Mouse (Mus musculus) midbrain, postnatal 0 days (tissue): ENCODE results near the gene Zfand3. TPM values are rescaled to one million over a fixed set of nuclear protein-coding genes. Genes with fewer than 3 reads are reported as not detected.

Source experiments
- ATAC-seq: fragments of 200-750 bp; cut with Nextera tagmentation; 2 replicates; pipeline ENCODE4 v1.8.0; 2017; ENCODE audit warnings: moderate number of reproducible peaks, mild to moderate bottlenecking, moderate TSS enrichment, moderate library complexity; ENCODE audit not compliant: low FRiP score
- DNase-seq: peaks from one replicate; pipeline ENCODE4 v3.0.0-alpha.2; 2015; ENCODE audit warnings: low spot score
- H3K27ac ChIP-seq: fragments of 300-500 bp; sonication (generic); 2 replicates; pipeline ENCODE4 v1.5.1; 2014; ENCODE audit warnings: low read depth, mild to moderate bottlenecking, low read length, mixed read lengths
- H3K27me3 ChIP-seq: fragments of 300-500 bp; sonication (generic); 2 replicates; pipeline ENCODE4 v1.6.1; 2014; ENCODE audit warnings: low read length, control low read depth, mixed read lengths; ENCODE audit not compliant: insufficient read depth
- H3K36me3 ChIP-seq: fragments of 300-500 bp; sonication (generic); 2 replicates; pipeline ENCODE4 v1.6.1; 2014; ENCODE audit warnings: low read length, control low read depth, mixed read lengths; ENCODE audit not compliant: insufficient read depth
- H3K4me1 ChIP-seq: fragments of 300-500 bp; sonication (generic); 2 replicates; pipeline ENCODE4 v1.6.1; 2014; ENCODE audit warnings: mild to moderate bottlenecking, control low read depth, antibody characterized with exemption, low read length, mixed read lengths; ENCODE audit not compliant: insufficient read depth
- H3K4me2 ChIP-seq: fragments of 300-500 bp; sonication (generic); 2 replicates; pipeline ENCODE4 v1.6.1; 2014; ENCODE audit warnings: low read depth, mild to moderate bottlenecking, low read length, mixed read lengths; ENCODE audit not compliant: poor library complexity, severe bottlenecking
- H3K4me3 ChIP-seq: fragments of 300-500 bp; sonication (generic); 2 replicates; pipeline ENCODE4 v1.5.1; 2014; ENCODE audit warnings: low read depth, mild to moderate bottlenecking, low read length, moderate library complexity
- H3K9ac ChIP-seq: fragments of 300-500 bp; sonication (generic); replicated peaks from 2 replicates; pipeline ENCODE4 v1.6.1; 2014; ENCODE audit warnings: mild to moderate bottlenecking, low read length, moderate library complexity, mixed read lengths; ENCODE audit not compliant: poor library complexity, severe bottlenecking
- H3K9me3 ChIP-seq: fragments of 300-500 bp; sonication (generic); 2 replicates; pipeline ENCODE4 v1.6.1; 2016; ENCODE audit warnings: low read length, control low read depth
- CTCF ChIP-seq: IDR thresholded peaks from 2 replicates; pipeline ENCODE4 v1.5.1; 2016; ENCODE audit warnings: antibody characterized with exemption, mild to moderate bottlenecking
- WGBS: fragments of 180-500 bp; shearing (Covaris S2); extraction: QIAGEN DNeasy Blood & Tissue Kit; methylation state at CpG from one replicate; pipeline ENCODE4 v1.1.7; 2014; 5-methylcytosine and 5-hydroxymethylcytosine counted together
- polyA plus RNA-seq: library from polyadenylated mRNA; unstranded; fragments of >200 nt; fragmentation: Nextera tagmentation; extraction: Ambion mirVana; gene quantifications from 2 replicates; pipeline ENCODE4 v1.2.1, GENCODE M21; 2015
- total RNA-seq: library from RNA; depleted of rRNA; stranded (reverse); fragments of >200 nt; gene quantifications from 2 replicates; pipeline ENCODE4 v1.2.3, GENCODE M21; 2014

Zfand3 gene
- total and polyA plus RNA-seq, 2 experiments from 2014 or later, result 41.3 to 72.2 TPM

DNA sequence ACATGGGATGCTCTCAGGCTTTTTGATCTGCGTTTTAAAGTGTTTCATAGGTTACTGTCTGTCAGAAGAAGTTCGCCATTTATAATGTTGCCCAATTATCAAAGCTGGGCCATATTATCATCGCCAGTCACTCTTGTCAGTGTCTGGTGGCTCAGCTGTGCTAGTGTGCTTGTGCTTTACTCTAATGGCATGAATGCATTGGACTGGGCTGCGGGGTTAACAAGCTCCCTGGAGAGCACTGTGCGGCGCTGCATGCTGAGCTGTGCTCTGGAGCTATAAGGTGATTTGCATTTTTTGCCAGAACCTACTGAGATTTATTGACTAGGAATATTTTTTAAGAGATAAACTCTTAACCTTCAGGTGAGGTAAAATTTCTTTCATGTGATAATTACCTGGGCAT is 145.4 kb downstream of the Zfand3 start:
- DNase-seq (no peak), ATAC-seq (no peak)
- no peaks in the 10 kb centered on the region for H3K9me3 ChIP-seq
- H3K27ac ChIP-seq, result no peak overlapping the region
- H3K4me2 ChIP-seq, result no peak overlapping the region
- 41% methylated on average over 6 of the region's 6 CpGs for WGBS
- no peak overlapping the region for H3K9ac ChIP-seq
- H3K4me1 ChIP-seq, result peaks cover 6% of the 10 kb centered on the region; the same call in 1 of the 2 replicates
- H3K27me3 ChIP-seq, result no peaks in the 10 kb centered on the region
- TF ChIP-seq CTCF, result no peak
- no peak overlapping the region for H3K4me3 ChIP-seq
- H3K36me3 ChIP-seq, result no peaks in the 10 kb centered on the region

DNA sequence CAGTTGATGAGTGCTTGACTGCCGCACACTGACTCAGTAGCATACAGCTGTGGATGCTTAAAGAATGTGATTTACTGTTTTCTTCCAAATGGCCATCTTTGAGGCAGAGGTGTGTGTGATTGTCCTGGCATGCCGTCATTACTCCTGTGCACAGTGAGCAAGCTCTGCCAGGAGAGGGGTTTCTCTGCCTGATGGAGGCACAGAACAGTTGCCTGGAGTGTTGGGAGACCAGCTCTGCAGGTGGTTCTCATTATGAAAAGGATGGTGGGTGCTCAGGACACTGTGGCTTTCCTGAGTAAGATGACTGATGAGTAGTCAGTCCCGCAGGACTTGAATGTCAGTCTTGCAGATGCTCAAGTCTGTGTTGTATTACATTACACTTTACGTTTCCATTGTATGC is 149.6 kb downstream of the Zfand3 start:
- Histone ChIP-seq H3K36me3 (no peaks in the 10 kb centered on the region), H3K4me3 (no peak overlapping the region), H3K4me1 (peaks cover 6% of the 10 kb centered on the region; the same call in 1 of the 2 replicates), H3K9ac (no peak overlapping the region), H3K27ac (no peak overlapping the region), H3K4me2 (no peak overlapping the region), H3K9me3 (no peaks in the 10 kb centered on the region), H3K27me3 (no peaks in the 10 kb centered on the region)
- ATAC-seq (no peak), DNase-seq (no peak)
- WGBS, result 80% methylated on average over 4 of the region's 4 CpGs
- no peak for TF ChIP-seq CTCF

DNA sequence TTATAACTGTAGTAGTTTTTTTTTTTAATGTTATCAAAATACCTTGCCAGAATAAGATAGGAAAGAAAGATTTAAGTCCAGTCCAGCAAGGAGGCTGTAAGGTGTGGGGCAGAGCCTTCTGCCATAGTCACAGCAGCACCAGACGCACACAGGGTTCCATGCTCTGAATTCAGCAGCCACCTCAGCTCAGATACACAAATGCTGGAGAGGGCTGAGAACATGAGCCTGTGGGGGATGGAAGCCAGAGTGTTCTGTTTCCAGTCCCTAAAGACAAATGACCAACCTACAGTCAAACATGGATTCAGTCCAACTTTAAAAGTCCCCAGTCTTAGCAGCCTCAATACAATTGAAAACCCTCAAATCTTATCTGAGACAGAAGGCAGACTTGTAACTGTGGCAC is 150.3 kb downstream of the Zfand3 start:
- TF ChIP-seq CTCF, result no peak
- WGBS, result 75% methylated on average over 1 of the region's 1 CpGs
- Histone ChIP-seq H3K4me3 (no peak overlapping the region), H3K4me2 (no peak overlapping the region), H3K36me3 (no peaks in the 10 kb centered on the region), H3K4me1 (peaks cover 9% of the 10 kb centered on the region), H3K27ac (no peak overlapping the region), H3K9me3 (no peaks in the 10 kb centered on the region), H3K9ac (no peak overlapping the region), H3K27me3 (no peaks in the 10 kb centered on the region)
- DNase-seq, result no peak
- ATAC-seq, result no peak

DNA sequence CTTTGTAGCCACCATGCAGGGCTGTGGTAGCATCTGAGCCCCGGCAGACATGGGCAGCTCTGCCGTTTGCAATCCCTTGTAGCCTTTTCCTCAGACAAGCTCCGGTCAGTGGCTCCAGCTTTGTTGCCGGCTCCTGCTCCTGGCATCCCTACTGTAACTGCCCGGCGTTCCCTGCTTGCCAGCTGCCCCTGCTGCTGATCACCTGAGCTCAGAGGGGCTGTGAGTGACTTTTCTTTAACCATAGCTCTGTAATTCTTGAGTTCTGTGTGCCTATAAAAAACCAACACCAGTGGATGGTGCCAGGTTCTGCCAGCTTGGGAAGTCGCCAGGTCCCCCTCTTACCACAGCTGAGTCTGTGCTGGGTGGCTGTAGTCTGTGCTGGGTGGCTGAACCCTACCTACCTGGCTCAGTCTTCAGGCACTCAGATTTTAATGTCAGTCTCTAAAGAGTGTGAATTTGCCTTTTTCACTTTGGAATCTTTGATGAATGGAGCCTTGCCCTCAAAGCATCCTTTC is 150.9 kb downstream of the Zfand3 start:
- Histone ChIP-seq H3K4me1 (peaks cover 7% of the 10 kb centered on the region; the same call in 1 of the 2 replicates), H3K4me2 (no peak overlapping the region), H3K27ac (no peak overlapping the region), H3K4me3 (no peak overlapping the region), H3K9me3 (no peaks in the 10 kb centered on the region), H3K9ac (no peak overlapping the region), H3K27me3 (no peaks in the 10 kb centered on the region), H3K36me3 (no peaks in the 10 kb centered on the region)
- ATAC-seq, result no peak
- TF ChIP-seq CTCF, result no peak
- DNase-seq, result no peak
- WGBS, result 63% methylated on average over 7 of the region's 7 CpGs

DNA sequence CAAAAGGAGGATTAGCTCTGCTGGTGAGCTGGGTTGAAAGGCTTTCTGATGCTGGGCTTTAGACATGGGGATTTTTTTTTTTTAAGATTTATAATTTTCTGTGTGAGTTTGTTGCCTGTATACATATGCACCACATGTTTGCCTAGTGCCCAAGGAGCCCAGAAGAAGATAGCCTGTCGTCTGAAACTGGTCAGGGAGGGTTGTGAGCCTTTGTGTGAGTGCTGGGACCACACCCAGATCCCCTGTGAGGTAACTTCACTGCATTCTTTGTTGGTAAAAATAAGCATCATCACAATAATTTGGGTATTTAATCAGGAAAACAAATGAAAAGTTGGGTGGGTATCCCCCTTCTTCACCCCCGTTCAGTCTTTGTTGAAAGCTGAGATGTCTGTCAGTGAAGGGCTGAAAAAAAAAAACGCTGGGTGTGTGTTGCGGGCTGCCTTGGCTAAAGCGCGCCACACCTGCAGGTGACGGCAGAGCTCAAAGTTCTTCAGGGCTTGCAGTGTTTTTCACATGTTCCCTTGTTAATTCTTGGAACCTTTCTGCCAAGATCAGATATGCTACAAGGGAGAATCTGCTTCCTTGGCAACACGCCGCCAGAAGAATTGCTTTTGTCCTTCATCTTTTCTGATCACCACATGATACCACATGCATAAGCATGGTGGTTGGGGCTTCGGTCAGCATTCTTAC is 154.0 kb downstream of the Zfand3 start:
- no peak overlapping the region for H3K27ac ChIP-seq
- no peak overlapping the region; the same call in 1 of the 2 replicates for H3K4me2 ChIP-seq
- no peaks in the 10 kb centered on the region for H3K9me3 ChIP-seq
- peaks cover 7% of the 10 kb centered on the region; the same call in 1 of the 2 replicates for H3K4me1 ChIP-seq
- H3K27me3 ChIP-seq, result no peaks in the 10 kb centered on the region
- no peak overlapping the region for H3K4me3 ChIP-seq
- no peak for ATAC-seq
- H3K36me3 ChIP-seq, result no peaks in the 10 kb centered on the region
- no peak for DNase-seq
- 41% methylated on average over 10 of the region's 10 CpGs for WGBS
- TF ChIP-seq CTCF, result no peak
- H3K9ac ChIP-seq, result no peak overlapping the region

DNA sequence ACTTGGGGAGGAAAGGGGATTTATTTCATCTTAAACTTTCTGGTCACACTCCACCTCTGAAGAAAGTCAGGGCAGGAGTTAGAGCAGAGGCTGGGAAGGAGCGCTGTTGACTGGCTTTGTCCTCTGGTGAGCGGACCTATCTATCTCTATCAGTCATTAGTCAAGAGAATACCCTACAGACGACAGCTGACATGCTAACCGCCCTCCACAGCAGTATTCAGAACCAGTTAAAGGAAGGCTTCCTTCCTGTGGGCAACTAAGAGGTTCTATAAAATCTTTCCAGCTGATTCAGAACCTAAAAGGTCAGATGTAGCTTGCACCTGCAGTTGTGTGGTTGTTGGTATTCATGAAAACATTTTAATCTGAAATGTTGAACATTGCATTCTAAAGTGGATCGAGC is 154.8 kb downstream of the Zfand3 start:
- Histone ChIP-seq H3K9ac (no peak overlapping the region), H3K9me3 (no peaks in the 10 kb centered on the region), H3K27me3 (no peaks in the 10 kb centered on the region), H3K36me3 (no peaks in the 10 kb centered on the region), H3K4me3 (no peak overlapping the region), H3K4me1 (peaks cover 7% of the 10 kb centered on the region; the same call in 1 of the 2 replicates), H3K27ac (no peak overlapping the region), H3K4me2 (no peak overlapping the region)
- no peak for ATAC-seq
- WGBS, result 69% methylated on average over 5 of the region's 5 CpGs
- no peak for TF ChIP-seq CTCF
- no peak for DNase-seq
